Mouse (Mus musculus): Measurements from ENCODE around the gene Tssk1. TPM values are rescaled to one million over a fixed set of nuclear protein-coding genes. Genes with fewer than 3 reads are reported as not detected.

The Tssk1 gene
- not detected for total RNA-seq (2021)
- long read RNA-seq, experiment 1 = 0 reads
- long read RNA-seq, experiment 2 = 0 reads

GRCm38 (mm10) chr16:17893923-17894322 lies at the start of gene Tssk1:
Gene Tssk1 (plus strand): TSS chr16:17894223.
- no peak for DNase-seq (ENCODE audit: low spot score in 2 of 2)

GRCm38 (mm10) chr16:17848431-17848830 lies 45.6 kb upstream of the Tssk1 start:
- no peak for DNase-seq (ENCODE audit: low spot score in 2 of 2)

GRCm38 (mm10) chr16:17848928-17849327 lies 45.1 kb upstream of the Tssk1 start:
- DNase-seq (ENCODE audit: low spot score in 2 of 2) = peak; percentile 42 to 66

GRCm38 (mm10) chr16:17849486-17849885 lies 44.5 kb upstream of the Tssk1 start:
- no peak for DNase-seq (ENCODE audit: low spot score in 2 of 2)

GRCm38 (mm10) chr16:17851331-17851730 lies 42.7 kb upstream of the Tssk1 start:
- DNase-seq (ENCODE audit: low spot score in 2 of 2) = no peak

GRCm38 (mm10) chr16:17851860-17852259 lies 42.2 kb upstream of the Tssk1 start:
- DNase-seq (ENCODE audit: low spot score in 2 of 2) = no peak

- DNase-seq (ENCODE audit: low spot score in 2 of 2) = no peak
Observed at GRCm38 (mm10) chr16:17853263-17853662, 40.8 kb upstream of the Tssk1 start.

GRCm38 (mm10) chr16:17857157-17857556 lies 36.9 kb upstream of the Tssk1 start:
- DNase-seq (ENCODE audit: low spot score in 2 of 2) = no peak

GRCm38 (mm10) chr16:17858592-17858991 lies 35.4 kb upstream of the Tssk1 start:
- DNase-seq (ENCODE audit: low spot score in 2 of 2) = no peak

GRCm38 (mm10) chr16:17865293-17865692 lies 28.7 kb upstream of the Tssk1 start:
- DNase-seq (ENCODE audit: low spot score in 2 of 2) = no peak

- DNase-seq (ENCODE audit: low spot score in 2 of 2) = no peak
Observed at GRCm38 (mm10) chr16:17865770-17866169, 28.3 kb upstream of the Tssk1 start.

GRCm38 (mm10) chr16:17871248-17871647 lies 22.8 kb upstream of the Tssk1 start:
- DNase-seq (ENCODE audit: low spot score in 2 of 2) = no peak

- DNase-seq (ENCODE audit: low spot score in 2 of 2) = no peak
Observed at GRCm38 (mm10) chr16:17872995-17873394, 21.0 kb upstream of the Tssk1 start.

- DNase-seq (ENCODE audit: low spot score in 2 of 2) = no peak
Observed at GRCm38 (mm10) chr16:17875174-17875573, 18.8 kb upstream of the Tssk1 start.

GRCm38 (mm10) chr16:17876096-17876495 lies 17.9 kb upstream of the Tssk1 start:
- no peak for DNase-seq (ENCODE audit: low spot score in 2 of 2)

- DNase-seq (ENCODE audit: low spot score in 2 of 2) = peak in 1 of 2 experiments; percentile 40
Observed at GRCm38 (mm10) chr16:17879571-17879970, 14.5 kb upstream of the Tssk1 start.

GRCm38 (mm10) chr16:17882196-17882595 lies 11.8 kb upstream of the Tssk1 start:
- DNase-seq (ENCODE audit: low spot score in 2 of 2) = no peak

GRCm38 (mm10) chr16:17884116-17884515 lies 9.9 kb upstream of the Tssk1 start:
- DNase-seq (ENCODE audit: low spot score in 2 of 2) = no peak

GRCm38 (mm10) chr16:17889689-17890341 lies 4.2 kb upstream of the Tssk1 start:
- DNase-seq (ENCODE audit: low spot score in 2 of 2) = no peak

GRCm38 (mm10) chr16:17890342-17890727 lies 3.7 kb upstream of the Tssk1 start:
- no peak for DNase-seq (ENCODE audit: low spot score in 2 of 2)

GRCm38 (mm10) chr16:17890917-17891566 lies 3.0 kb upstream of the Tssk1 start:
- DNase-seq (ENCODE audit: low spot score in 2 of 2) = peak; percentile 47 to 57

GRCm38 (mm10) chr16:17891567-17891959 lies 2.5 kb upstream of the Tssk1 start, which contains the start of gene Gm20518:
Gene Gm20518 (minus strand): TSS chr16:17891671.
- peak; percentile 99 for DNase-seq (ENCODE audit: low spot score in 2 of 2)

- no peak for DNase-seq (ENCODE audit: low spot score in 2 of 2)
Observed at GRCm38 (mm10) chr16:17892606-17893005, 1.4 kb upstream of the Tssk1 start.

Data from left cerebral cortex, adult 18-20 months (tissue).